Mouse (Mus musculus) layer of hippocampus, postnatal 25 days (tissue): ENCODE results near the gene Flrt3. TPM values are rescaled to one million over a fixed set of nuclear protein-coding genes. Genes with fewer than 3 reads are reported as not detected.

Experiments used
- DNase-seq, 2 experiments: peaks; one replicate each; pipeline ENCODE4 v3.0.0; 2022; ENCODE audit warnings: mixed read lengths in 2 of 2, low spot score in 1 of 2; ENCODE audit errors: extremely low spot score in 1 of 2
- total RNA-seq, 2 experiments: library from RNA; stranded (reverse); gene quantifications; 2 replicates each; pipeline ENCODE4 v1.2.3; 2021

Gene Flrt3
- 10 to 100 TPM; 35.8 to 39.0 TPM for total RNA-seq

- DNase-seq, result peak; percentile 70 to 72
Measured at GRCm38 (mm10) chr2:140670963-140671702, at the start of gene Flrt3. TSS of gene Flrt3 (minus strand) at chr2:140671469.

- no peak for DNase-seq
Measured at GRCm38 (mm10) chr2:140717407-140717806, 46.1 kb upstream of the Flrt3 start.

GRCm38 (mm10) chr2:140715822-140716221, 44.6 kb upstream of the Flrt3 start:
- no peak for DNase-seq

- no peak for DNase-seq
Measured at GRCm38 (mm10) chr2:140707550-140707949, 36.3 kb upstream of the Flrt3 start.

GRCm38 (mm10) chr2:140705278-140705677, 34.0 kb upstream of the Flrt3 start:
- no peak for DNase-seq

GRCm38 (mm10) chr2:140704146-140704545, 32.9 kb upstream of the Flrt3 start:
- DNase-seq, result no peak

- no peak for DNase-seq
Measured at GRCm38 (mm10) chr2:140703377-140703776, 32.1 kb upstream of the Flrt3 start.

- no peak for DNase-seq
Measured at GRCm38 (mm10) chr2:140698585-140698984, 27.3 kb upstream of the Flrt3 start.

GRCm38 (mm10) chr2:140693845-140694244, 22.6 kb upstream of the Flrt3 start:
- DNase-seq, result no peak

- DNase-seq, result no peak
Measured at GRCm38 (mm10) chr2:140692461-140692860, 21.2 kb upstream of the Flrt3 start.

GRCm38 (mm10) chr2:140691403-140691802, 20.1 kb upstream of the Flrt3 start:
- DNase-seq, result no peak

GRCm38 (mm10) chr2:140690906-140691305, 19.6 kb upstream of the Flrt3 start:
- DNase-seq, result no peak

- no peak for DNase-seq
Measured at GRCm38 (mm10) chr2:140676728-140677127, 5.5 kb upstream of the Flrt3 start.

GRCm38 (mm10) chr2:140673466-140673865, 2.2 kb upstream of the Flrt3 start:
- DNase-seq, result no peak

- peak; percentile 37 to 56 for DNase-seq
Measured at GRCm38 (mm10) chr2:140670457-140670856, 812 bp downstream of the Flrt3 start.

GRCm38 (mm10) chr2:140669786-140670185, 1.5 kb downstream of the Flrt3 start:
- no peak for DNase-seq

- no peak for DNase-seq
Measured at GRCm38 (mm10) chr2:140669081-140669480, 2.2 kb downstream of the Flrt3 start.

- DNase-seq, result peak; percentile 49 to 65
Measured at GRCm38 (mm10) chr2:140668311-140668710, 3.0 kb downstream of the Flrt3 start.

GRCm38 (mm10) chr2:140667261-140668047, 3.8 kb downstream of the Flrt3 start:
- no peak for DNase-seq

GRCm38 (mm10) chr2:140666846-140667245, 4.4 kb downstream of the Flrt3 start:
- DNase-seq, result no peak

- DNase-seq, result no peak
Measured at GRCm38 (mm10) chr2:140664381-140664780, 6.9 kb downstream of the Flrt3 start.

GRCm38 (mm10) chr2:140662673-140663072, 8.6 kb downstream of the Flrt3 start:
- DNase-seq, result no peak
